Mouse (Mus musculus): ENCODE measurements at regions not wholly inside any gene's neighbourhood (a gene's known extent, or its start where the extent isn't known, plus 50 kb on each side); places are given as distances from the start of the nearest gene placed in this dataset.

- DNase-seq (ENCODE audit: low read depth) = no peak
- TF ChIP-seq CTCF (IDR thresholded peaks at IDR 0.05; ENCODE audit: borderline replicate concordance, extremely low read depth, insufficient read depth, insufficient read length) (no peak), POLR2A (IDR thresholded peaks at IDR 0.05; ENCODE audit: borderline replicate concordance, extremely low read depth, insufficient read depth, insufficient read length, poor library complexity, severe bottlenecking) (no peak)
These were observed 315.9 kb downstream of the Rnf144a start for GRCm38 (mm10) chr12:26099176-26099575.

- DNase-seq (ENCODE audit: low read depth) = no peak
- TF ChIP-seq CTCF (IDR thresholded peaks at IDR 0.05; ENCODE audit: borderline replicate concordance, extremely low read depth, insufficient read depth, insufficient read length) = no peak
- TF ChIP-seq POLR2A (IDR thresholded peaks at IDR 0.05; ENCODE audit: borderline replicate concordance, extremely low read depth, insufficient read depth, insufficient read length, poor library complexity, severe bottlenecking) = no peak
These were observed 322.7 kb downstream of the Rnf144a start for GRCm38 (mm10) chr12:26092311-26092710.

- TF ChIP-seq POLR2A (IDR thresholded peaks at IDR 0.05; ENCODE audit: borderline replicate concordance, extremely low read depth, insufficient read depth, insufficient read length, poor library complexity, severe bottlenecking) (no peak), CTCF (IDR thresholded peaks at IDR 0.05; ENCODE audit: borderline replicate concordance, extremely low read depth, insufficient read depth, insufficient read length) (no peak)
- DNase-seq (ENCODE audit: low read depth) = no peak
These were observed 323.2 kb downstream of the Rnf144a start for GRCm38 (mm10) chr12:26091865-26092264.

GRCm38 (mm10) chr12:26088389-26088788 lies 326.7 kb downstream of the Rnf144a start:
- TF ChIP-seq POLR2A (IDR thresholded peaks at IDR 0.05; ENCODE audit: borderline replicate concordance, extremely low read depth, insufficient read depth, insufficient read length, poor library complexity, severe bottlenecking) (no peak), CTCF (IDR thresholded peaks at IDR 0.05; ENCODE audit: borderline replicate concordance, extremely low read depth, insufficient read depth, insufficient read length) (no peak)
- no peak for DNase-seq (ENCODE audit: low read depth)

- DNase-seq (ENCODE audit: low read depth) = peak; percentile 38
These were observed 328.1 kb downstream of the Rnf144a start for GRCm38 (mm10) chr12:26086923-26087322.

GRCm38 (mm10) chr12:26086414-26086813 lies 328.6 kb downstream of the Rnf144a start:
- TF ChIP-seq POLR2A (IDR thresholded peaks at IDR 0.05; ENCODE audit: borderline replicate concordance, extremely low read depth, insufficient read depth, insufficient read length, poor library complexity, severe bottlenecking) = no peak
- TF ChIP-seq CTCF (IDR thresholded peaks at IDR 0.05; ENCODE audit: borderline replicate concordance, extremely low read depth, insufficient read depth, insufficient read length) = no peak
- no peak for DNase-seq (ENCODE audit: low read depth)

More at GRCm38 (mm10) chr12:26086923-26087322, 328.1 kb downstream of the Rnf144a start:
- TF ChIP-seq CTCF (IDR thresholded peaks at IDR 0.05; ENCODE audit: borderline replicate concordance, extremely low read depth, insufficient read depth, insufficient read length) = no peak
- no peak for TF ChIP-seq POLR2A (IDR thresholded peaks at IDR 0.05; ENCODE audit: borderline replicate concordance, extremely low read depth, insufficient read depth, insufficient read length, poor library complexity, severe bottlenecking)

- no peak for TF ChIP-seq POLR2A (IDR thresholded peaks at IDR 0.05; ENCODE audit: borderline replicate concordance, extremely low read depth, insufficient read depth, insufficient read length, poor library complexity, severe bottlenecking)
- DNase-seq (ENCODE audit: low read depth) = peak; percentile 34
These were observed 335.9 kb downstream of the Rnf144a start for GRCm38 (mm10) chr12:26079061-26079625.

GRCm38 (mm10) chr12:26075638-26076254 lies 339.3 kb downstream of the Rnf144a start:
- peak; percentile 76 for DNase-seq (ENCODE audit: low read depth)
- TF ChIP-seq POLR2A (IDR thresholded peaks at IDR 0.05; ENCODE audit: borderline replicate concordance, extremely low read depth, insufficient read depth, insufficient read length, poor library complexity, severe bottlenecking) (no peak), CTCF (IDR thresholded peaks at IDR 0.05; ENCODE audit: borderline replicate concordance, extremely low read depth, insufficient read depth, insufficient read length) (no peak)

- DNase-seq (ENCODE audit: low read depth) = no peak
- TF ChIP-seq CTCF (IDR thresholded peaks at IDR 0.05; ENCODE audit: borderline replicate concordance, extremely low read depth, insufficient read depth, insufficient read length) (no peak), POLR2A (IDR thresholded peaks at IDR 0.05; ENCODE audit: borderline replicate concordance, extremely low read depth, insufficient read depth, insufficient read length, poor library complexity, severe bottlenecking) (no peak)
These were observed 342.9 kb downstream of the Rnf144a start for GRCm38 (mm10) chr12:26072180-26072579.

- DNase-seq (ENCODE audit: low read depth) = peak; percentile 87
- TF ChIP-seq POLR2A (IDR thresholded peaks at IDR 0.05; ENCODE audit: borderline replicate concordance, extremely low read depth, insufficient read depth, insufficient read length, poor library complexity, severe bottlenecking) (no peak), CTCF (IDR thresholded peaks at IDR 0.05; ENCODE audit: borderline replicate concordance, extremely low read depth, insufficient read depth, insufficient read length) (peak; percentile 74; the same call in 1 of the 2 replicates)
These were observed 343.4 kb downstream of the Rnf144a start for GRCm38 (mm10) chr12:26071610-26072009.

- TF ChIP-seq CTCF (IDR thresholded peaks at IDR 0.05; ENCODE audit: borderline replicate concordance, extremely low read depth, insufficient read depth, insufficient read length) (no peak), POLR2A (IDR thresholded peaks at IDR 0.05; ENCODE audit: borderline replicate concordance, extremely low read depth, insufficient read depth, insufficient read length, poor library complexity, severe bottlenecking) (no peak)
- DNase-seq (ENCODE audit: low read depth) = no peak
These were observed 346.4 kb downstream of the Rnf144a start for GRCm38 (mm10) chr12:26068685-26069008.
